Mouse (Mus musculus) kidney, adult 9 months (tissue): ENCODE measurements around the gene Taf5.

Source experiments
- DNase-seq: peaks from one replicate; pipeline ENCODE4 v3.0.0; 2022

Gene Taf5

GRCm38 (mm10) chr19:47067924-47068611 is 522 bp downstream of the Taf5 start:
- peak; percentile 88 for DNase-seq

GRCm38 (mm10) chr19:47088226-47088625 is 20.7 kb downstream of the Taf5 start:
- DNase-seq, result peak; percentile 71

- DNase-seq, result peak; percentile 65
These were observed 22.4 kb downstream of the Taf5 start for GRCm38 (mm10) chr19:47089718-47090525.

GRCm38 (mm10) chr19:47090550-47091156 is 23.1 kb downstream of the Taf5 start, which contains the start of the genes Usmg5 and Pdcd11:
Gene Usmg5, minus strand, starts transcription at chr19:47090647.
Gene Pdcd11, plus strand, starts transcription at chr19:47090768.
- peak; percentile 96 for DNase-seq

GRCm38 (mm10) chr19:47101080-47101479 is 33.5 kb downstream of the Taf5 start:
- DNase-seq, result no peak

GRCm38 (mm10) chr19:47104641-47105271 is 37.2 kb downstream of the Taf5 start:
- no peak for DNase-seq

- DNase-seq, result no peak
These were observed 51.1 kb downstream of the Taf5 start for GRCm38 (mm10) chr19:47118634-47119033.

- peak; percentile 33 for DNase-seq
These were observed 53.5 kb downstream of the Taf5 start for GRCm38 (mm10) chr19:47121054-47121453.

- peak; percentile 19 for DNase-seq
These were observed 55.3 kb downstream of the Taf5 start for GRCm38 (mm10) chr19:47122802-47123201.

- no peak for DNase-seq
These were observed 60.6 kb downstream of the Taf5 start for GRCm38 (mm10) chr19:47128164-47128563.

- no peak for DNase-seq
These were observed 61.3 kb downstream of the Taf5 start for GRCm38 (mm10) chr19:47128835-47129234.

GRCm38 (mm10) chr19:47130551-47131125 is 63.1 kb downstream of the Taf5 start:
- DNase-seq, result no peak
